Mouse (Mus musculus) MEL (cell line): ENCODE results near the gene Gm13199. TPM values are rescaled to one million over a fixed set of nuclear protein-coding genes. Genes with fewer than 3 reads are reported as not detected.

Experiments
- DNase-seq: peaks from one replicate; pipeline ENCODE4 v3.0.0; 2011; ENCODE audit warnings: low read depth, low spot score
- H3K27ac ChIP-seq: 2 replicates; pipeline ENCODE4 v1.5.1; 2012; ENCODE audit warnings: low read depth, mild to moderate bottlenecking, control low read depth, low read length, moderate library complexity; ENCODE audit not compliant: control insufficient read depth
- H3K27me3 ChIP-seq, 2 experiments: fragments of 150-350 bp in 1 of 2; sonication (generic) in 1 of 2; 2 replicates each; pipeline ENCODE4 v1.6.1; 2012; ENCODE audit warnings: low read length in 2 of 2, mild to moderate bottlenecking in 2 of 2, improper control_type of control experiment in 1 of 2, moderate library complexity in 1 of 2; ENCODE audit not compliant: insufficient read depth in 2 of 2, control insufficient read depth in 1 of 2
- H3K36me3 ChIP-seq, 2 experiments: 2 replicates each; pipeline ENCODE4 v1.6.1; 2012 to 2014; ENCODE audit warnings: low read length in 2 of 2, improper control_type of control experiment in 1 of 2, inconsistent platforms in 1 of 2, mild to moderate bottlenecking in 1 of 2; ENCODE audit not compliant: insufficient read depth in 2 of 2, control insufficient read depth in 1 of 2
- H3K4me1 ChIP-seq, 2 experiments: fragments of 150-350 bp in 1 of 2; sonication (generic) in 1 of 2; 2 replicates each; pipeline ENCODE4 v1.6.1; 2012; ENCODE audit warnings: low read length in 2 of 2, improper control_type of control experiment in 1 of 2, mild to moderate bottlenecking in 1 of 2; ENCODE audit not compliant: insufficient read depth in 2 of 2, control insufficient read depth in 1 of 2
- H3K4me3 ChIP-seq, 2 experiments: fragments of 150-350 bp in 1 of 2; sonication (generic) in 1 of 2; 2 replicates each; pipeline ENCODE4 v1.5.1; 2012; ENCODE audit warnings: low read depth in 2 of 2, low read length in 2 of 2, mild to moderate bottlenecking in 2 of 2, moderate library complexity in 2 of 2, control low read depth in 1 of 2, improper control_type of control experiment in 1 of 2; ENCODE audit not compliant: control insufficient read depth in 1 of 2, insufficient read depth in 1 of 2
- H3K79me2 ChIP-seq: 2 replicates; pipeline ENCODE4 v1.6.1; 2012; ENCODE audit warnings: mild to moderate bottlenecking, low read length, moderate library complexity; ENCODE audit not compliant: control insufficient read depth, poor library complexity, insufficient read depth
- H3K9ac ChIP-seq: 2 replicates; pipeline ENCODE4 v1.6.1; 2012; ENCODE audit warnings: low read depth, mild to moderate bottlenecking, control low read depth, low read length, moderate library complexity; ENCODE audit not compliant: control insufficient read depth, poor library complexity, severe bottlenecking
- H3K9me3 ChIP-seq: fragments of 150-350 bp; sonication (generic); replicated peaks from 2 replicates; pipeline ENCODE4 v1.6.1; 2012; ENCODE audit warnings: mild to moderate bottlenecking, low read length, improper control_type of control experiment, moderate library complexity; ENCODE audit not compliant: insufficient read depth
- CTCF ChIP-seq, 3 experiments: IDR thresholded peaks in 2 of 3; conservative IDR thresholded peaks in 1 of 3; 2 replicates each; pipeline ENCODE4 v1.5.1; 2011 to 2012; ENCODE audit warnings: low read length in 3 of 3, low read depth in 2 of 3, mild to moderate bottlenecking in 2 of 3, improper control_type of control experiment in 1 of 3, inconsistent platforms in 1 of 3, mixed read lengths in 1 of 3, moderate library complexity in 1 of 3; ENCODE audit not compliant: control insufficient read depth in 1 of 3, insufficient read depth in 1 of 3, poor library complexity in 1 of 3, severe bottlenecking in 1 of 3
- ELF1 ChIP-seq: IDR thresholded peaks from 2 replicates; pipeline ENCODE4 v1.6.1; 2014; ENCODE audit warnings: low read depth, mild to moderate bottlenecking, inconsistent platforms, low read length, improper control_type of control experiment, moderate library complexity
- ETS1 ChIP-seq: IDR thresholded peaks from 2 replicates; pipeline ENCODE4 v1.6.1; 2012; ENCODE audit warnings: low read depth, mild to moderate bottlenecking, inconsistent platforms, low read length, improper control_type of control experiment, moderate library complexity
- GATA1 ChIP-seq: IDR thresholded peaks from 2 replicates; pipeline ENCODE4 v1.6.1; 2011; ENCODE audit warnings: low read depth, low read length, improper control_type of control experiment
- HCFC1 ChIP-seq: IDR thresholded peaks from 2 replicates; pipeline ENCODE4 v1.6.1; 2012; ENCODE audit warnings: low read depth, mild to moderate bottlenecking, inconsistent platforms, low read length, improper control_type of control experiment, moderate library complexity
- MAX ChIP-seq: IDR thresholded peaks from 2 replicates; pipeline ENCODE4 v1.6.1; 2011; ENCODE audit warnings: low read length, improper control_type of control experiment
- MXI1 ChIP-seq: IDR thresholded peaks from 2 replicates; pipeline ENCODE4 v1.6.1; 2011; ENCODE audit warnings: mild to moderate bottlenecking, low read depth, low read length, improper control_type of control experiment
- MYB ChIP-seq: IDR thresholded peaks from 2 replicates; pipeline ENCODE4 v1.6.1; 2011; ENCODE audit warnings: mild to moderate bottlenecking, low read depth, low read length, improper control_type of control experiment
- MYC ChIP-seq: IDR thresholded peaks from 2 replicates; pipeline ENCODE4 v1.6.1; 2011; ENCODE audit warnings: low read depth, mild to moderate bottlenecking, low read length, improper control_type of control experiment, moderate library complexity
- NELFE ChIP-seq: IDR thresholded peaks from 2 replicates; pipeline ENCODE4 v1.6.1; 2011; ENCODE audit warnings: low read depth, low read length, improper control_type of control experiment
- NRF1 ChIP-seq: IDR thresholded peaks from 2 replicates; pipeline ENCODE4 v1.6.1; 2014; ENCODE audit warnings: low read depth, mild to moderate bottlenecking, inconsistent platforms, low read length, improper control_type of control experiment, moderate library complexity; ENCODE audit not compliant: poor library complexity, insufficient read depth, severe bottlenecking
- POLR2A ChIP-seq, 2 experiments: IDR thresholded peaks; 2 replicates each; pipeline ENCODE4 v1.6.1; 2011 to 2012; ENCODE audit warnings: low read length in 2 of 2, mild to moderate bottlenecking in 2 of 2, control low read depth in 1 of 2, improper control_type of control experiment in 1 of 2, low read depth in 1 of 2, moderate library complexity in 1 of 2; ENCODE audit not compliant: control insufficient read depth in 1 of 2, insufficient read depth in 1 of 2, poor library complexity in 1 of 2
- POLR2AphosphoS2 ChIP-seq: IDR thresholded peaks from 2 replicates; pipeline ENCODE4 v1.6.1; 2011; ENCODE audit warnings: low read length, improper control_type of control experiment
- POLR2AphosphoS5 ChIP-seq: IDR thresholded peaks from 2 replicates; pipeline ENCODE4 v1.6.1; 2012; ENCODE audit warnings: low read depth, borderline replicate concordance, mild to moderate bottlenecking, inconsistent platforms, low read length, moderate library complexity, mixed read lengths
- RAD21 ChIP-seq: IDR thresholded peaks from 2 replicates; pipeline ENCODE4 v1.6.1; 2011; ENCODE audit warnings: mild to moderate bottlenecking, low read depth, low read length, improper control_type of control experiment
- SIN3A ChIP-seq: IDR thresholded peaks from 2 replicates; pipeline ENCODE4 v1.6.1; 2012; ENCODE audit warnings: low read length, improper control_type of control experiment, inconsistent platforms
- TBP ChIP-seq: IDR thresholded peaks from 2 replicates; pipeline ENCODE4 v1.8.0; 2011; ENCODE audit warnings: low read depth, low read length, improper control_type of control experiment
- TCF12 ChIP-seq: IDR thresholded peaks from 2 replicates; pipeline ENCODE4 v1.6.1; 2014; ENCODE audit warnings: low read depth, mild to moderate bottlenecking, inconsistent platforms, low read length, improper control_type of control experiment, moderate library complexity
- USF1 ChIP-seq: IDR thresholded peaks from 2 replicates; pipeline ENCODE4 v1.6.1; 2014; ENCODE audit warnings: low read depth, mild to moderate bottlenecking, inconsistent platforms, low read length, improper control_type of control experiment, moderate library complexity
- USF2 ChIP-seq, 2 experiments: IDR thresholded peaks; 2 replicates each; pipeline ENCODE4 v1.6.1; 2011 to 2012; ENCODE audit warnings: improper control_type of control experiment in 2 of 2, low read length in 2 of 2, borderline replicate concordance in 1 of 2, inconsistent platforms in 1 of 2, low read depth in 1 of 2, mild to moderate bottlenecking in 1 of 2; ENCODE audit not compliant: insufficient read depth in 1 of 2
- ZC3H11A ChIP-seq: IDR thresholded peaks from 2 replicates; pipeline ENCODE4 v1.6.1; 2012; ENCODE audit warnings: low read depth, mild to moderate bottlenecking, inconsistent platforms, low read length, improper control_type of control experiment
- ZNF384 ChIP-seq: IDR thresholded peaks from 2 replicates; pipeline ENCODE4 v1.6.1; 2012; ENCODE audit warnings: low read depth, mild to moderate bottlenecking, inconsistent platforms, low read length, improper control_type of control experiment
- polyA plus RNA-seq, 2 experiments: library from polyadenylated mRNA; stranded (reverse) in 1 of 2; unstranded in 1 of 2; fragments of >175 nt in 1 of 2; fragments of >200 nt in 1 of 2; gene quantifications; 2 replicates each; pipeline versions ENCODE4 v1.2.1 to v1.2.4; 2012; ENCODE audit warnings: low replicate concordance in 2 of 2, low read depth in 1 of 2; ENCODE audit not compliant: insufficient read length in 2 of 2, insufficient read depth in 1 of 2, missing spikeins in 1 of 2
- total RNA-seq: library from RNA; depleted of rRNA; stranded (reverse); fragments of 300-350 nt; gene quantifications from 2 replicates; pipeline ENCODE4 v1.2.3, GENCODE M21; 2012

Gm13199 gene
- total and polyA plus RNA-seq, 3 experiments: 0.35 to 4.8 TPM; not detected in 1

DNA sequence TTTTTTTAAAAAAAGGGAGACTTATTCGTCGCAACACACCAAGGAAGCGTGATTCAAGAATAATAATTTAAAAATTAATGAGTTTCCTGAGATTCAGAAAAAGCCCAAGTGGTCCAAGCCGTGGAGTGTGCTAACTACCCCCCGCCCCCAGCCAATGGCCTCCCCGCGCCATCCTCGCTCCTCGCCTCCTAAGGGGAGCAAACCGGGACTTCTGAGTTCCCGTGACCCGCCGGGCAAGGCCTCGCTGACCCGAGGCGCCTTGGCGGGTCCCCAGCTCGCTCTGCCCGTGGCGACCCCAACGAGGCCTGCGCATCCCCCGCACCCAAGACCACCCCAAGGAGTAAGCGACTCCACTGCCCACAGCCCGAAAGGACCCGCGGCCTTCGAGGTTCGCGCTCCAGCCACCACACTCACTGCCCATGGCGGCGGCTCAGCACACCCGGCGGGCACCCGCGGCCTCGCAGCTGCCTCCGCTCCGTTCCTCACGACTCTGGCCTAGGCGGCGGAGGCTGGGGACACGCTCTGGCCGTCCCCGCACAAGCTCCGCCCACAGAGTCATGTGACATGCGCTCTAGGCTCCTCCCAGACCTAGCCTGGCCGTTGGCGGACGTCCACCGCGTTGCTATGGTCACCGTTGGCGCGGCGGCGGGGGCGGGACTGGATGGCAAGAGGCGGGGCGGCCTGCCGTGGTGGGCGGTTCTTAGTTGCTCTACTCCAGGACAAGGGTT is 32.3 kb upstream of the Gm13199 start, which contains the start of gene Sec61a2:
TSS of gene Sec61a2 (minus strand) at position 590 of the 728 bp plus-strand sequence.
- no peaks in the 10 kb centered on the region for H3K27me3 ChIP-seq
- H3K27ac ChIP-seq: peak within 1 kb of the TSS; percentile 49
- peaks cover 11% of the 10 kb centered on the region for H3K79me2 ChIP-seq
- no peaks in the 10 kb centered on the region for H3K9me3 ChIP-seq
- peak; percentile 68; the same call in 1 of the 2 replicates for TF ChIP-seq MXI1
- peak in 1 of 2 experiments; percentile 56; a peak in 2 of 4 replicates for TF ChIP-seq USF2 (IDR thresholded peaks at IDR 0.05; ENCODE audit: borderline replicate concordance in 1 of 2, insufficient read depth in 1 of 2, low read depth in 1 of 2, low read length in 2 of 2)
- TF ChIP-seq NELFE: peak; percentile 82
- TF ChIP-seq GATA1: no peak
- peak; percentile 92 to 95 for TF ChIP-seq POLR2A (IDR thresholded peaks at IDR 0.05; ENCODE audit: control insufficient read depth in 1 of 2, insufficient read depth in 1 of 2, low read depth in 1 of 2, low read length in 2 of 2, poor library complexity in 1 of 2)
- TF ChIP-seq TCF12: peak; percentile 43; the same call in 1 of the 2 replicates
- 0 out of 2 replicates have a peak, but pooled peaks have one; percentile 65 for TF ChIP-seq POLR2AphosphoS5
- peak; percentile 63; the same call in 1 of the 2 replicates for TF ChIP-seq ELF1
- peak; percentile 76; the same call in 1 of the 2 replicates for TF ChIP-seq SIN3A
- TF ChIP-seq ZNF384: no peak
- TF ChIP-seq ETS1: 0 out of 2 replicates have a peak, but pooled peaks have one; percentile 12
- 0 out of 2 replicates have a peak, but pooled peaks have one; percentile 5 for TF ChIP-seq MYC
- peak; percentile 54; the same call in 1 of the 2 replicates for TF ChIP-seq HCFC1
- TF ChIP-seq NRF1: peak; percentile 43; the same call in 1 of the 2 replicates
- TF ChIP-seq MAX: peak; percentile 60; the same call in 1 of the 2 replicates
- no peak for TF ChIP-seq RAD21
- TF ChIP-seq TBP: no peak
- no peak for TF ChIP-seq CTCF (IDR thresholded peaks at IDR 0.05 in 2 of 3, conservative IDR thresholded peaks at IDR 0.05 in 1 of 3; ENCODE audit: control insufficient read depth in 1 of 3, insufficient read depth in 1 of 3, low read depth in 2 of 3, low read length in 3 of 3, poor library complexity in 1 of 3, severe bottlenecking in 1 of 3)
- peak; percentile 87 for TF ChIP-seq POLR2AphosphoS2
- no peak for TF ChIP-seq ZC3H11A
- peak; percentile 95 for TF ChIP-seq USF1
- no peak for TF ChIP-seq MYB
- H3K36me3 ChIP-seq: peaks cover 2 to 14% of the 10 kb centered on the region in 2 experiments; a peak in 3 of 4 replicates
- DNase-seq: peak; percentile 96
- H3K9ac ChIP-seq: peak within 1 kb of the TSS; percentile 80
- H3K4me3 ChIP-seq: peak within 1 kb of the TSS; percentile 65 to 94
- peaks cover 0 to 9% of the 10 kb centered on the region in 2 experiments; a peak in 2 of 4 replicates for H3K4me1 ChIP-seq
